Mouse (Mus musculus) retina, adult 2 months (tissue): Measurements from ENCODE around the gene Map3k10.

ENCODE experiments used
- DNase-seq: peaks from one replicate; pipeline ENCODE4 v3.0.0-alpha.2; 2012; ENCODE audit warnings: low read depth, low spot score

Map3k10 gene

DNA sequence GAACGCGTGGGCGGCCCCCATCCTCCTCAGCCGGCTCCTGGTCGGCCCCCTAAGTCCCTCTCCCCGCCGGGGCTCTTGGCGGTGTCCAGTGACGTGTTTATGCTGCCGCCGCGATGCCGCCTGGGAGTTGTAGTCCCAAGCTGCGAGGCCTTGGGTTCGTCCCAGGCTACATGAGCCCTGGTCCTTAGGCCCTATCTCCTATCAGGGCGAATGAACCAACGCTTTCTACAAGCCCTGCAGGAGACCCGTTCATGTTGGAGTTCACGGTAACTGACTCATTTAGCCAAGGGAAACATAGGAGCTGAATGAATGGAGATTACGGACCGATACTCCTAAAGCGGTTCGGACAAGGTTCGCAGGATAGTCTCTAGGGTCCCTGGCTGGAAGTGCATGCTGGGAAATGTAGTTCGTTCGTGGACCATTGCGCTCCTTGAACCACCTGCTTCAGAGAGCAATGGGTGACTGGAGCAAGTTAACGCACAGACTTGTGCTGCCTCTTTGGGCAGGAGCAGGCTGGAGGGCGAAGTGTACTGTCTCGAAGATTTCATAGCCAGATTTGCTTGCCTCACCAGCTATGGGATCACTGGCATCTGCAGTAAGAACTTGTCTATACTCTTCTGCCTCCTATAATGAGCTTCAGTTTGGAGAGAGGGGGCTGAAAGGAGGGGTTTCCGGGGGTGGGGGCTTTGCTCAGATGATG, at the start of gene Map3k10:
Map3k10 (minus strand) TSS at position 77 of the 700 bp plus-strand sequence.
- peak; percentile 90 for DNase-seq

DNA sequence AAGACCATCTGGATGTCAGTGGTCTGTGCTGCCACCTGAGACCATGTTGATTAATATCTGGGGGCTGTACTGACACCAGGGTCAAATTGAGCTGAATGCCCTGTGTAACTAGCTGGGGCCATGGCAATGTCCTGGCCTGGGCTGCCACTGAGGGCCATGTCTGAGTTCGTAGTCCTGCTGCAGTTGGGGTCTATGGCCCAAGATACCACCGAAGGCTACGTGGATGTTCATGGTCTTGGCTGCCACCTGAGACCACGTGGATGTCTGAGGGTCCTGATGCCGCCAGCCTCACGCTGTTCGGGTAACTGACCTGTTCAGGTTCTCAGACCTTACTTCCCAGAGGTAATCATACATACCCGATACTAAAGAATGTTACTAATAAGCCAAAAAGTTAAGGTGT, 47.6 kb upstream of the Map3k10 start:
- no peak for DNase-seq

DNA sequence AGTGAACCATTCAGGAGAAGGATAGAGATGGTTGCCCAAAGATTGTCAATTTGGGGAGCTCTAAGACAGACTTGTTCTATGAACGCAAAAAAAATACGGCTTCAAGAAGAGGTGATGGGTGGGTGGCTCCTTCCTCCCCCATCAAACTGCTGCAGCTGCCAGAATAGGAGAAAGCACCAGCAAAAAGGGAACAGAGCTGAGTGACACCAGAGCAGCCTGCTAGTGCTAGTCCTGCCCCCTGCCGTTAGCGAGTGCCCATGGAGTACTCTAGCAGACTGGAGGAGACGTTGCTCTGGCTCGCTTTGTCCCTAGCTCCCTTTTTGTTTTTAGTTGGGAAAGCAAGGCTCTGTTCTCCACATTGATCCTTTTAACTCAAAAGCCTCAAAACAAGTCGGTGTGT, 36.0 kb upstream of the Map3k10 start:
- no peak for DNase-seq

DNA sequence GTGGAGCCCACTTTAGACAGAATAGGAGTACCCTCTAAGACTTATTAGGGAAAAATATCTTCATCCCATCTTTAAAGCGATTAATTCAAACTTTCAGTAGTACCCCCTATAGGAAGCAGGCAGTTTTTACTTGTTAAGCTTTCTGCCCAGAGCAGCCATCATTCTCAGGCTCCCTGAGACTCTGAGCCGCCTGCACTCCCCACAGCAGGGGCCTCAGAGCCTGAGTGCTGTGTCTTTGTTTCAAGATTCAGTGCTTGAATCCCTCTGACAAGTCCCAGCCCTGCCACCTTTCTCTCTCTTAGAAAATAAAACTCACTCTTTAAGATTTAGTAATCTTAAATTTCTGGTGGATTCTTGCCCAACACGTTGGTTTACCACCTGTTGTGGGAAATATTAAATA, 22.3 kb upstream of the Map3k10 start:
- DNase-seq: no peak

DNA sequence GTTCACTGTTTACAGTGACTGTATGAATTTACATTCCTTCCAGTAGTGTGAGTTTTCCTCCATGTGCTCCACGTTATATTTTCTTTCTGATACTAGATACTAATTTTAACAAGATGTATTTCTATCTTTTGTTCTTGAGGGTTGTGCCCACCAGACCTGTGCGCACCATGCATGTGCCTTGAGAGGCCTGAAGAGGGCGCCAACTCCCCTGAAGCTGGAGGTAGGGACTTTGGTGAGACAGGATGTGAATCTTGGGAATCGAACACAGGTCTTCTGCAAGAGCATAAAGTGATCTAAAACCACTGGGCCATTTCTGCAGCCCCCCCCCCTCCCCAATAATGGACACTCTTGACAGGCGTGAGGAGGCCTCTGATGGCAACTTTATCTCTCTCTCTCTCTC, 16.7 kb upstream of the Map3k10 start:
- no peak for DNase-seq

DNA sequence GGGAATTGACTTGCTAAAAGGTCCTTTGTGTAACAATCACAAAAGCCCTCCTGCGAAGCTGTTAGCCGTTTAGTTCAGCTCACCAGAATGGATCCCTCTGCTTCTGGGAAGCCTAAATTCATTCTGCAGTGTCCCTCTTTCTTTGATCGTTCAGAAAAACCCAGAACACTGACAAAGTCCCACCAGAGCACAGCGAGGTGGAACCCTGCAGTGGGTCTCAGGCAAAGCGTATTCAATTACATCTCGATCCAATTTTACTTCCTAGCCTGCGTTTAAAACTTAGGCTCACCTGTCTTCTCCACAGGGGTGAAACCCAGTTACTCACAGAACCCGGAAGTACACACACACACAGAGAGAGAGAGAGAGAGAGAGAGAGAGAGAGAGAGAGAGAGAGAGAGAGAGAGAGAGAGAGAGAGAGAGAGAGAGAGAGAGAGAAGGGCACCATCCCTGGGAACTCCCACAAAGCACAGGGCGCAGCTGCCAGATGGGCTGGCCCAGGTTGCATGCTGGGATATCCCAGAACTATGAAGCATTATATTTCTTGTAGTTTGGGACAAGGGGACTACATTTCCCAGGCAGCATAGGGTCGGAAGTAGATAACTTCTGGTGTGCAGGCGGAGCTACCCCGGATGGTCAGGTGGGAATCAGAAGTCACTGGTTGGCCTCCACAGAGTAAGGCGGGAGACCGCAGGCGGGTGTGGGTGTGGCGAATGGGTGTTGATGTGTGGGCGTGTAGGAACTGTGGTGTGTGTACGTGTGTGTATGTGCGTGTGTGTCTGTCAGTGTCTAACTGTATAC, 14.6 kb upstream of the Map3k10 start, which contains the start of gene Zfp607b:
Zfp607b (plus strand) TSS at position 526 of the 798 bp plus-strand sequence.
- DNase-seq: peak; percentile 87

DNA sequence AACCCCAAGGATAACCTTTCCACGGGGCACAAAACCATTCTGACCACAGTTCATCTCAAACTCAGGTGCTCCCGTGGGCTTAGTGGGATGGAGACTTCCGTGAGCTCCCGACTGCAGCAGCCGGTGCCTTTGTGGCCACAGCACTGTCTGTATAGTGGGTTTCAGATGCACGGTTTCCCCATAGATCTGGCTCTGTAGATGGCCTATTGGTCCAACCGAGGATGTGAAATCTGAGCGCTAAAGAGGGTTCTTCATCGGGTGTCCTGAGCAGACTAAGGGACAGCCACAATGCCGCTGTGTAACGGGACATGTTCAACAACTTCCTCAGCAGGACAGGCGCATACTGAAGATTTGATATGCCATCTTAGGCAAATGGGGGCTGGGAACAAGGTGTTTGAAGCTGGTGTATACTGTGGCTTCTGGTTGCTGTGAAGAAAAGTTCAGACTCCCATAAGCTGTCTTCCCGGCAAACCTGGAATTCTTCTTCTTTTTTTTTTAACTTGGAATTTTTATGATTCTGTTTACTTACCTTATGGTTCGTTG, 13.9 kb upstream of the Map3k10 start:
- no peak for DNase-seq

DNA sequence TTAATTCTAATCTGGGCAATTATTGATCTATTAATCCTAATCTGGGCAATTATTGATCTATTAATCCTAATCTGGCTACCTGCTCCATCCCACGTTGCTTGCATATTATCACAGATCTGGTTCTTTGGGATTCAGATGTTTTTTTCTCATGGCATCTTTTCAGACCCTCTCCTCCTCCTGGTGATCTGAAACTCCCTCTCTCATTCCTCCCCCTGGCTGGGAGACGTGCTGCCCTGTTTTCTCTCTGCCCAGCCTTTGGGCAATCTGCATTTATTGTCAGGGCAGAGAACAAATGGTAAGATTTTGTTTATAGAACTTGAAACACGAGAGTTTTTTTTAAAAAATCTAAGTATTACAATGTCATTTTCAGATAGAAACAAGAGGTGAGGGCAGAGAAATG, 13.4 kb upstream of the Map3k10 start:
- no peak for DNase-seq

DNA sequence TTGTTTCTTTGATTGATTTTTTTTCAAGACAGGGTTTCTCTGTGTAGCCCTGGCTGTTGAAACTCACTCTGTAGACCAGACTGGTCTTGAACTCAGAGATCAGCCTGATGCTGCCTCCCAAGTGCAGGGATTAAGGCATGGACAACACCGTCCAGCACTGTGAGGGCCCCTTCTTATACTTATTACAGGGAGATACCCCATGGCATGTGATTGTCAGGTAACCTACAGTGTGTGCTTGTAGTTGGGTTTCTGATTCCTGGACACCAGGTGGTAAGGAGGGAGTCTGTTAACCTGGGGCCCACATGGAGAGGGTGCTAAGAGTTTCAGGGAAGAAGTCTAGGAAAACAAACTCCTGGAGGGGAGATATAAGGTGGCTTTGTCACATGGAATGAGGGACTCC, 12.6 kb upstream of the Map3k10 start:
- no peak for DNase-seq

DNA sequence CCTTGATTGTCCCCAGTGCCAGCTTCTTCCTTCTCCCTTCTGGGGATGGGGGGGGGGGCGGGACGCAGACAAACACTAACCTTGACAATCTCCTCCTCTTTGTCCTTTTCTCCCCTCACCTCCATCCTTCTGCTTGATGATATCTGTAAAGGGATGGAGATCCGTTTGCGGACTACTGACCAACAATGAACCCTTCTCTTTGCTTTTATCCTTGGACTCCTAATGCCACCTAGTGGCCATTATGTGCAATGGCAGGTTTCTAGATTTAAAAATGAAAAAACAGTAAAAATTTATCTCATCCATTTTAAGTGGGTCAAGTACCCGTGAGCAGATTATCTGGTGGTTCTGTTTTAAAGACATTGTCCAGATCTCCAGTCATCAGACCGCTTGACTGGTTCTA, 11.3 kb upstream of the Map3k10 start:
- DNase-seq: no peak

DNA sequence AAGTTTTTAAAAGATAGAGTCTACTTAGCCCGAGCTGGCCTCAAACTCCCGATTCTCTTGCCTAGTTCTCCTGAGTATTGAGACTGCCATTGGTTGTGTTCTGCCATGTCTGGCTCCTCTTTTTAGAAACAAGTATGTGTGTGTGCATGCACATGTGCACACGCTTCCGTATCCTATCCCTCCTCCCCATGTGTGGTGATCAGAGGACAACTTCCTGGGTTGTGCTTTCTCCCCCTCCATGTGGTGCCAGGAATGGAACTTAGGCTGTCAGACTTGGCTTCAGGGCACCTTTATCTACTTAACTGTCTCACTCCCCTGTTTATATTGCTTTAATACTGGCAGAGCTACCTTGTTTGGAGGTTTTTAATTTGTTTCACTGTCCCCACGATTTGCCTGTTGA, 10.8 kb upstream of the Map3k10 start:
- no peak for DNase-seq

DNA sequence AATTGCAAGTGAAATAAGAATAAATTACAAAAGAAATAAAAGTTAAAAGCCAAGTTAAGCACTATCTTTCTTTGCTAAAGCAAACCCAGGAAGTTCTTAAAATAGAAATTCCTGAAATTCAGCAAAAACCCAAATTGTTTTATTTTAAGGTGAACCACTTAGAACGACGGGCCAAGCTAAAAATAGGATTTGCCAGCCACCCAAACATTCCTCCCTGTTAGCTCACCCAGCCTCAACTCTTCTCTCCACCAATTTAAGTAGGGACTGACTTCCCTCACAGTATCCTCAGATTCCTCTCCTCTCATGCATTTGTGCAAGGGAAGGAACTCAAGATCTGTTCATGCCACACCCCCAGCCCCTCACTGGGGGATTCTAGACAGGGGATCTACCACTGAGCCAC, 8.8 kb upstream of the Map3k10 start:
- DNase-seq: no peak

DNA sequence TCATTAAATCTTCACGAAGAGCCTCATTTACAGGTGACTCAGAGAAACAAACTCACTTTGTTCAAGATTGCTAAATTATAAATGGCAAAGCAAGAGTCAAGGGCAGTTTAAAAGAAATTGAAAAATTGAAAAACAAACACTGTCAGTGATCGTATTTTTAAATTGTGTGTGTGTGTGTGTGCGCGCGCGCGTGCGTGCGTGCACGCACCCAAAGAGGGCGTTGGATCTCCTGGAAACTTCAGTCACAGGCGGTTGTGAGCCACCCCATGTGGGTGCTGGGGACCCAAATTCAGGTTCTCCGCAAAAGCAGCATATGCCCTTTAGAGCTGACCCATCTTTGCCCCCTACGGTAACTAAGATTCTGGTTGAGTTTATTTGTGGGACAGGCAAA, 819 bp upstream of the Map3k10 start:
- no peak for DNase-seq

DNA sequence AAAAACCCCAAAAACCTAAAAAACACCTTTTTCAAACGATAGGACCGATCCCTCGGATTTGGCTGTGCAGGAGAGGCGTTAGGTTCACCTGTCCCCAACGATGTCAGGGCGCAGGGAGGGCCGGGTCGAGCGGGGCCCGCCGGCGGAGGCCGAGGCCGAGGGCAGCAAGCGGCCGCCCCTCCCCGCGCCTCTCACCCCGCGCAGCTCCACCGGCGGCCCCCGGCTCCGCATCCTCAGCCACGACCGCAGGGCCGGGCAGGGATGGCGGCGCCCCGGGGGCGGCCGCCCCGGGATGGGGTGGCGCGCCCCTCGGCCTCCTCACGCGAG, 240 bp downstream of the Map3k10 start:
- no peak for DNase-seq

DNA sequence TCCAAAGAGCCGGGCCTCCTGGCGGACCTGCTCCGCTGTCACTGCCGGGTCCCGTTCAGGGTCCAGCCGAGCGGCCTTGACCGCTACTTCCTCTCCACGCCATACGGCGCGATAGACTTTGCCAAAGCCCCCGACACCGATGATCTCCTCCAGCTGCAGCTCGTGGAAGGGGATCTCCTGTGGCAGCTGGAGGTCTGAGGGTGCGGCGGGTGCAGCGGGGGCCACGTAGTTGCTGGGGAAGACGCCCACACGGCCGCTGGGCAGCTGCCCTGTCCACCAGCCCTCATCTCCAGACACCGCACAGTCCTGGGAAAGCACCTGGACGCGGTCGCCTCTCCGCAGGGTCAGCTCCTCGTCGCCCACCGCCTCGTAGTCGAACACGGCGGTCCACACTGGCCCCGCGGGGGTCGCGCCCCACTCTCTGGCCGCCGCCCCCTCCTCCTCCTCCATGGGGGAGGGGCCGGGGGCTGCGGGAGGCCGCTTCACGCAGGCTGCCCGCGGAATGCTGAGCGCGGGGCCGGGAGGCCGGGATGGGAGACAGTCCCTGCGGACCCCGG, 745 bp downstream of the Map3k10 start:
- DNase-seq: no peak

DNA sequence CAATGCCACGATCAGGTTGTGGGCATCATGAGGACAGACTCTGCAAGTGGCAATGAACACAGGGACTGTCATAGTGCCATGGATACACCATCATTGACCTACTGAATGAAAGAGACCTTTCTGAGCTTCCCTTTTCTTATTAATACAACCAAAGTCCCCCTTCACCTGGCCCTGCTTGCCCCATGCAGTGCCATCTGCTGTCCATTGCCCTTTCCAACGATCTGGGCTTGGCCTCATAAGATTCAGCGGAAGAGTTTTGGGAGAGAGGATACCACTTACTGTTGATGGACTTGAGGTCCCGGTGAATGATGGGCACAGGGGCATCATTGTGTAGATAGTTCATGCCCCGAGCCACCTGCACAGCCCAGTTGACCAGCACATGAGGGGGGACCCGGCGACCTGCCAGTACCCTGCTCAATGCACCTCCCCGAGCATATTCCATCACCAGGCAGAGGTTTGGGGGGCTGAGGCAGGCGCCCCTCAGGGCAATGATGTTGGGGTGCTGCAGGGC, 1.3 kb downstream of the Map3k10 start:
- no peak for DNase-seq

DNA sequence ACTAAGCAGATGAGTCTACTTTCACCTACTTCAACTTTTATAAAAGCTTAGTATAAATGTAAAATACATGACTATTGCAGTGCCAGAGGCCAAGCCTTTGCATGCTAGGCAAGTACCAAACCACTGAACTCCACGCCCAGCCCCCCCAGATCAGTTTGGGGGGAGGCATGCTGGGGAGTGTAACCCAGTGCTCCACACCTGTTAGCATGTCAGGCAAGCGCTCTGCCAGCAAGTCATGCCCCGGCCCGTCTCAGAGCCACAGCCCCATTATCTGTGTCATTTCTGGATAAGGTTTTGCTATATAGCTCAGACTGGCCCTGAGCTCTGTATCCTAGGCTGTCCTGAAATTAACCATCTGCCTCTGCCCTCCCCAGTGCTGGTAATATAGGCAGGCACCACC, 12.4 kb downstream of the Map3k10 start:
- no peak for DNase-seq

DNA sequence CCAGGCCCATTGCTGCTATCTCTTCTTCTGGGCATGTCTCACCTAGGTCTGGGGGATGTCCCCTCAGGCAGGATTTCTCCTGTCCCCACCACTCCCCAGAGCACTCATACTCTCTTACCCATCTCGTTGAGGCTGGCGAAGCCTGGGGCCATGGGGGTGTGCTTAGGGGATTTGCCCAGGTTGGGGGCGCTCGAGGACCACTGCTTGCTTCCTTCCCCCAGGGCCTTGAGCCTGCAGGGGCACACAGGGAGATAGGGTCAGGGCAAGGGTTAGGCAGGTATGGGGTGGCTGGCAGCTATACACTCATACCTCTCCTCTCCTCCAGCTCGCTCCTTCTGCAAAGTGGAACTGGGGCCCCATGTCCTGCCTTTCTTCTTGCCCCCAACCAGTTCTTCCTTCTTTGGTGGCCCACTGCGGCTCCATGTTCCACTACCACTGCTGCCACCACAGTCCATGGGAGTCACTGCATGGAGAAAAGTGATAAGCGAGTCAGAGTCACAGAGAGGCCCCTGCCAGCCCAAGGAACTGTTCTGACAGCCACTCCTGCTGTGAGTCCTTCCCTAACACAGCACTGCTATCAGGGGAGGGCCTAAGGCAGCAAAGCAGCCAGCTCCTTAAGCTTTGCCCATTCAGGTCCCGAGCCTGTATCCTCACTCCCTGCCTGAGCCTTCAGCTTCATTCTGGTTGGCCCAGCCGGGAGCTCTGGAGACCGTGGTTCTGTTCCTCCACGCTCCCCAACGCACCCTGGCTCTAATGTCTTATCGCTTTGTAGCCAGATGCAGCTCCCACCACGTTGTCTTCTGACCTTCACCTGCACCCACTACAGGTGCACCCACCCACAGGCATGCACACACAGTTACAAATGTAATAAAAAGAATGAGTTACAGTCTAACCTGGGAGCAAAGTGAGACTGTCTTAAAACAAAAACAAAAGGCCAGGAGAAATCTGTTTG, 15.4 kb downstream of the Map3k10 start:
- DNase-seq: no peak

DNA sequence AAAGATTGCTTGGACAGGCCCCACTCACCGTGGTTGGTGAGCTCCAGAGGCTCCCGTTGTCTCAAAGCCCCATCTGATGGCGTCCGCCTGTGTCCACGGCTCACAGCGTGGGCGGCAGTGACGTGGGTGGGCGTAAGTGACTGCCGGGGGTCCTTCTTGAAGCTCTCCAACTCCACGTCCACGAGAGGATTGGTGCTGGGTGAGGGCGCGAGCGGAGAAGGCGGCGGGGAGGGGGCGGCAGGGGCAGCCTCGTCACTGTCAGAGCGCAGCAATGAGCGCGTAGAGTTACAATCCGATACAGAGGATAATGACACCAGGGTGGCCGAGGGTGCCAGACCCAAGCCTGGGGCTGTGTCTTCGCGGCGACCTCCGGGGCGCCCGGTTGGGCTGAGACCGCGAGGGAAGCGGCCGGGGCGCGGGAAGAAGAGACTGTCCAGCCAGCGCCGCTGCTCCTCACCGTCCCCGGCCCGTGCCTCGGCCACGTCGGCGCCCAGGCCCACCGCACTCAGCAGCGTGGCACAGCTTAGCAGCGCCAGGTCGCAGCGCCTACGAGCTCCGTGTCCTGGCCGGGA, 16.5 kb downstream of the Map3k10 start:
- DNase-seq: no peak

DNA sequence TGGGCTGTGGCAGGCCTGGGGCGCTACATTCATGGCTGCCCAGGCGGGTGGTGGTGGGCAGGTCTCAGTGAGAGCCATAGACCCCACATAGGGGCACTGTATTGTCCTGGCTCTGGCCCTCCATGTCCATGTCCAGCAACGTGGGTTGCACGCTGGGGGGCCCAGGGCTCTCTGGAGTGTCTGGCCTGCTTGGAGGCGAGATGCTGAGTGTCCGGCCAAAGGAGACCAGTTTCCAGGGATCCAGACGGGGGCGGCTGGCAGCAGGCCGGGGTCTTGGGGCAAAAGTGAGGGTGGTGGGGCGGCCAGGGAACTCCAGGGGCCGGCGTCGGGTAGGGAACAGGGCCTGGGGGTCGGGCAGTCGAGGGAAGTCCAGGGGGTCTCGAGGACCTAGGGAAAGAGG, 17.8 kb downstream of the Map3k10 start:
- no peak for DNase-seq

DNA sequence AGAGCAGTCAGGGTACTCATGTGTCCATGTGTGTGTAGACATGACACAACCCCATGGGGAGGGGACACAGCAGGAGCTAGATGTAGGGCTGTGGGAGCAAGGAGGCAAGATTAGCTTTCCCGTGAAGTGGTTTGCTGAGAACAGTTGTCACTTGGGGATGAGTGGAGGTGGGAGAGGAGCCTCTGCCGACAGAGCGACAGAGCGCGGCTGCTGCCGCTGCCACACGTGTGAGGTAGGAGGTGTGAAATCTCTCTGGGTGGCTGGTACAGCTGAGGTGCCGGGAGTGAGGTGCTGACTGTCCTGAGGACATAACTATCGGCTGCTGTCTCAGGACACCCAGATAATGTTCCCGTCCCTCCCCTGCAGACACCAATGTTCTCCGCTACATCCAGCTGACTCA, 18.9 kb downstream of the Map3k10 start:
- DNase-seq: no peak
